Mouse (Mus musculus): ENCODE results near the gene Cpn2. TPM values are rescaled to one million over a fixed set of nuclear protein-coding genes. Genes with fewer than 3 reads are reported as not detected.

Gene Cpn2
- total and polyA plus RNA-seq, 3 experiments, result 0.16 TPM; not detected in 2

GRCm38 (mm10) chr16:30207991-30208390, 59.3 kb downstream of the Cpn2 start:
- no peak for TF ChIP-seq POLR2AphosphoS5 (IDR thresholded peaks at IDR 0.05; ENCODE audit: insufficient replicate concordance, low read depth, low read length)
- no peak for TF ChIP-seq TAL1 (conservative IDR thresholded peaks at IDR 0.05; ENCODE audit: low read depth, low read length)
- TF ChIP-seq GATA1 (IDR thresholded peaks at IDR 0.05; ENCODE audit: borderline replicate concordance, low read length), result no peak
- TF ChIP-seq GATA2 (IDR thresholded peaks at IDR 0.05; ENCODE audit: borderline replicate concordance, low read depth, low read length), result no peak
- no peak for TF ChIP-seq CTCF (IDR thresholded peaks at IDR 0.05; ENCODE audit: low read depth, low read length)
- Histone ChIP-seq H3K9me3 (replicated peaks) (peaks cover 5% of the 10 kb centered on the region), H3K36me3 (replicated peaks) (no peaks in the 10 kb centered on the region), H3K27me3 (ENCODE audit: insufficient read depth, low read length) (peaks cover 53% of the 10 kb centered on the region), H3K4me3 (ENCODE audit: low read depth, low read length) (no peak overlapping the region), H3K4me1 (ENCODE audit: insufficient read depth, low read depth, low read length) (peaks cover 4% of the 10 kb centered on the region; the same call in 1 of the 2 replicates)
- ATAC-seq (ENCODE audit: extremely low read depth, insufficient number of reproducible peaks, low FRiP score, poor library complexity, severe bottlenecking) (no peak), DNase-seq (ENCODE audit: low spot score) (no peak)

GRCm38 (mm10) chr16:30207111-30207828, 60.0 kb downstream of the Cpn2 start:
- Histone ChIP-seq H3K4me1 (ENCODE audit: insufficient read depth, low read depth, low read length) (peaks cover 4% of the 10 kb centered on the region; the same call in 1 of the 2 replicates), H3K36me3 (replicated peaks) (no peaks in the 10 kb centered on the region), H3K4me3 (ENCODE audit: low read depth, low read length) (no peak overlapping the region), H3K27me3 (ENCODE audit: insufficient read depth, low read length) (peaks cover 53% of the 10 kb centered on the region), H3K9me3 (replicated peaks) (peaks cover 5% of the 10 kb centered on the region)
- ATAC-seq (ENCODE audit: extremely low read depth, insufficient number of reproducible peaks, low FRiP score, poor library complexity, severe bottlenecking), result no peak
- TF ChIP-seq TAL1 (conservative IDR thresholded peaks at IDR 0.05; ENCODE audit: low read depth, low read length) (no peak), CTCF (IDR thresholded peaks at IDR 0.05; ENCODE audit: low read depth, low read length) (no peak), GATA1 (IDR thresholded peaks at IDR 0.05; ENCODE audit: borderline replicate concordance, low read length) (no peak), POLR2AphosphoS5 (IDR thresholded peaks at IDR 0.05; ENCODE audit: insufficient replicate concordance, low read depth, low read length) (no peak), GATA2 (IDR thresholded peaks at IDR 0.05; ENCODE audit: borderline replicate concordance, low read depth, low read length) (no peak)
- no peak for DNase-seq (ENCODE audit: low spot score)

Other genes starting within 250 kb of the Cpn2 start
- gene Hes1, start 203.1 kb downstream of the Cpn2 start, total RNA-seq (2014; fragmentation: Nextera tagmentation), result 56.9 and 58.8 TPM in 2 replicates
- gene Hes1, start 203.1 kb downstream of the Cpn2 start, total RNA-seq (2017), result 80.3 and 80.7 TPM in 2 replicates
- 58.2 and 71.0 TPM in 2 replicates for gene Hes1, start 203.1 kb downstream of the Cpn2 start, polyA plus RNA-seq (2012)
- gene Lrrc15, start 15.8 kb upstream of the Cpn2 start, total RNA-seq (2014; fragmentation: Nextera tagmentation), result not detected in 2 replicates
- 0.22 TPM in 1 of 2 replicates, not detected in the other for gene Lrrc15, start 15.8 kb upstream of the Cpn2 start, total RNA-seq (2017)
- not detected in 2 replicates for gene Lrrc15, start 15.8 kb upstream of the Cpn2 start, polyA plus RNA-seq (2012)
- gene Gp5, start 43.3 kb upstream of the Cpn2 start, total RNA-seq (2014; fragmentation: Nextera tagmentation), result 2.5 and 2.6 TPM in 2 replicates
- gene Gp5, start 43.3 kb upstream of the Cpn2 start, total RNA-seq (2017), result 24.6 and 25.0 TPM in 2 replicates
- gene Gp5, start 43.3 kb upstream of the Cpn2 start, polyA plus RNA-seq (2012), result 32.3 and 33.8 TPM in 2 replicates
- 202 and 209 TPM in 2 replicates for gene Atp13a3, start 138.5 kb upstream of the Cpn2 start, total RNA-seq (2014; fragmentation: Nextera tagmentation)
- gene Atp13a3, start 138.5 kb upstream of the Cpn2 start, total RNA-seq (2017), result 192 and 214 TPM in 2 replicates
- 132 and 176 TPM in 2 replicates for gene Atp13a3, start 138.5 kb upstream of the Cpn2 start, polyA plus RNA-seq (2012)